Mouse (Mus musculus) C2C12 (cell line): ENCODE measurements around the gene Hap1. TPM values are rescaled to one million over a fixed set of nuclear protein-coding genes. Genes with fewer than 3 reads are reported as not detected.

Experiments used
- H3K27me3 ChIP-seq: one replicate; pipeline ENCODE4 v1.6.1; 2011; ENCODE audit not compliant: control insufficient read depth, insufficient read depth, insufficient read length
- H3K36me3 ChIP-seq: one replicate; pipeline ENCODE4 v1.6.1; 2011; ENCODE audit not compliant: control insufficient read depth, insufficient read depth
- H3K4me3 ChIP-seq: one replicate; pipeline ENCODE4 v1.5.1; 2011; ENCODE audit warnings: mild to moderate bottlenecking, control low read depth; ENCODE audit not compliant: poor library complexity, insufficient read depth, severe bottlenecking
- H3K79me2 ChIP-seq: one replicate; pipeline ENCODE4 v1.6.1; 2011; ENCODE audit not compliant: control insufficient read depth, insufficient read depth
- H3K79me3 ChIP-seq: one replicate; pipeline ENCODE4 v1.6.1; 2011; ENCODE audit warnings: low read depth, control low read depth
- H3ac ChIP-seq: one replicate; pipeline ENCODE3; 2011; ENCODE audit warnings: low read depth; ENCODE audit not compliant: control insufficient read depth, insufficient read length
- CEBPB ChIP-seq: IDR thresholded peaks from one replicate; pipeline ENCODE4 v1.6.1; 2011; ENCODE audit warnings: low read depth, mild to moderate bottlenecking, control low read depth, moderate library complexity
- CTCF ChIP-seq: IDR thresholded peaks from one replicate; pipeline ENCODE4 v1.5.1; 2011; ENCODE audit not compliant: control insufficient read depth, insufficient read depth, insufficient read length
- FOSL1 ChIP-seq: IDR thresholded peaks from one replicate; pipeline ENCODE4 v1.8.0; 2011; ENCODE audit warnings: mild to moderate bottlenecking, low read length; ENCODE audit not compliant: poor library complexity, insufficient read depth, severe bottlenecking
- MAX ChIP-seq: IDR thresholded peaks from one replicate; pipeline ENCODE4 v1.6.1; 2011; ENCODE audit warnings: mild to moderate bottlenecking, control low read depth
- MYOD1 ChIP-seq: IDR thresholded peaks from one replicate; pipeline ENCODE4 v1.6.1; 2011; ENCODE audit warnings: low read depth; ENCODE audit not compliant: control insufficient read depth, insufficient read length
- MYOG ChIP-seq: IDR thresholded peaks from one replicate; pipeline ENCODE4 v1.6.1; 2011; ENCODE audit not compliant: control insufficient read depth, insufficient read length; ENCODE audit errors: extremely low read depth
- USF1 ChIP-seq: IDR thresholded peaks from one replicate; pipeline ENCODE4 v1.6.1; 2011; ENCODE audit warnings: low read depth, mild to moderate bottlenecking, control low read depth, moderate library complexity
- polyA plus RNA-seq: library from polyadenylated mRNA; unstranded; fragments of >200 nt; fragmentation: generic; extraction: Trizol; gene quantifications from one replicate; pipeline ENCODE4 v1.2.1, GENCODE M21; 2012; ENCODE audit warnings: missing spikeins

The Hap1 gene
- polyA plus RNA-seq, 1 experiment = 1.9 TPM

- H3ac ChIP-seq = no peak overlapping the region
- H3K79me3 ChIP-seq = peaks cover 24% of the 10 kb centered on the region
- peaks cover 61% of the 10 kb centered on the region for H3K36me3 ChIP-seq
- H3K4me3 ChIP-seq = no peak overlapping the region
- H3K27me3 ChIP-seq = no peaks in the 10 kb centered on the region
- TF ChIP-seq MAX (no peak), FOSL1 (no peak), USF1 (no peak), CEBPB (no peak), MYOD1 (no peak), CTCF (no peak)
- peaks cover 41% of the 10 kb centered on the region for H3K79me2 ChIP-seq
Measured at GRCm38 (mm10) chr11:100385016-100385415, 29.1 kb upstream of the Hap1 start.

- Histone ChIP-seq H3ac (no peak overlapping the region), H3K36me3 (peaks cover 80% of the 10 kb centered on the region), H3K27me3 (no peaks in the 10 kb centered on the region), H3K4me3 (no peak overlapping the region), H3K79me2 (peaks cover 18% of the 10 kb centered on the region), H3K79me3 (peaks cover 12% of the 10 kb centered on the region)
- TF ChIP-seq CTCF = no peak
- TF ChIP-seq USF1 = no peak
- TF ChIP-seq MAX = no peak
- TF ChIP-seq MYOD1 = no peak
- no peak for TF ChIP-seq FOSL1
- no peak for TF ChIP-seq CEBPB
Measured at GRCm38 (mm10) chr11:100382682-100383081, 26.8 kb upstream of the Hap1 start.

- TF ChIP-seq CEBPB (no peak), USF1 (no peak), MAX (no peak), FOSL1 (no peak), CTCF (no peak), MYOD1 (no peak), MYOG (no peak)
- H3K36me3 ChIP-seq = peaks cover 86% of the 10 kb centered on the region
- H3K79me3 ChIP-seq = no peaks in the 10 kb centered on the region
- H3K79me2 ChIP-seq = no peaks in the 10 kb centered on the region
- H3K4me3 ChIP-seq = no peak overlapping the region
- no peaks in the 10 kb centered on the region for H3K27me3 ChIP-seq
- H3ac ChIP-seq = no peak overlapping the region
Measured at GRCm38 (mm10) chr11:100379311-100379710, 23.4 kb upstream of the Hap1 start.

DNA sequence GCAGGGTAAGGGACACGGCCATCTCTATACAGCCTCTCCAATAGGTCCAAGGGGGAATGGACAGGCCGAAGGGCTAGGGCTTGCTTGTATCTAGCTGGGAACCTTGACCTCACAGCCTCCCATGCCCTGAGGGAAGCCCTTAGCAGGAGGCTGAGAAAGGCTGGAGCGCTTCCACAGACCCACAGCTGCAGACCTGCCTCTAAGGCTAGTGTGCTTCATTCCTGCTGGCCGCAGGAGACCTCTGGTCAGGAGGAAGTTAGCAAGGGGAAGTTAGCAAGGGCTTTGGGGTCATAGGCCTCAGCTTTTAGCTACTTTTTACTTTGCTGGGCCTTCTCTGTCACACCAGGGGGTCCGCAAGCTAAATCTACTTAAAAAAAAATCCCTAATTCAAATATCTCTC is 22.5 kb upstream of the Hap1 start:
- H3ac ChIP-seq = no peak overlapping the region
- H3K27me3 ChIP-seq = no peaks in the 10 kb centered on the region
- TF ChIP-seq CEBPB (no peak), USF1 (no peak), MAX (no peak), MYOD1 (no peak), CTCF (no peak), FOSL1 (no peak), MYOG (no peak)
- H3K36me3 ChIP-seq = peaks cover 85% of the 10 kb centered on the region
- no peaks in the 10 kb centered on the region for H3K79me2 ChIP-seq
- H3K4me3 ChIP-seq = no peak overlapping the region
- no peaks in the 10 kb centered on the region for H3K79me3 ChIP-seq

DNA sequence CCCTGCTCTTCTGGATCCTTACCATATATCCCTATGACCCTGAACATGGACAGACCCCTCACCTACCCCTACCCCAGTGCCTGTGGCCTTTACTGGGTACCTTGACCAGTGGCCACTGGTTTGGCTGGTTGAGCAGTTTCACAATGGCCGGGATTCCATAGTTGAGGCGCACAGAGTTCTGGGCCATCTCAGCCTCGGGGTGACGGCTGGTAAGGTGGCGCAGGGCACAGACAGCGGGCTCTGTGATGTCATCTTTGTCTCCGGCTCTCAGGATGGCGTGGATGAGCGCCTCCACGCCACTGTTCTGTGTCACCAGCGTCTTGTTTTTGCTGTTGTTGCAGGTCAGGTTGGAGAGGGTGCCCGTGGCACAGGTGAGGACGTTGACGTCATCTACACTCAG is 22.1 kb upstream of the Hap1 start:
- H3K4me3 ChIP-seq = no peak overlapping the region
- H3K79me3 ChIP-seq = no peaks in the 10 kb centered on the region
- no peak for TF ChIP-seq CTCF
- TF ChIP-seq MYOD1 = no peak
- no peak for TF ChIP-seq MYOG
- TF ChIP-seq FOSL1 = no peak
- TF ChIP-seq USF1 = no peak
- TF ChIP-seq CEBPB = no peak
- no peak for TF ChIP-seq MAX
- H3K36me3 ChIP-seq = peaks cover 85% of the 10 kb centered on the region
- no peaks in the 10 kb centered on the region for H3K79me2 ChIP-seq
- H3ac ChIP-seq = no peak overlapping the region
- H3K27me3 ChIP-seq = no peaks in the 10 kb centered on the region
